Mouse (Mus musculus) kidney, adult 2 months (tissue): ENCODE measurements around the gene Aida. TPM values are rescaled to one million over a fixed set of nuclear protein-coding genes. Genes with fewer than 3 reads are reported as not detected.
"Not testable (repeated sequence)": the region's sequence is repeated elsewhere in the genome, so short reads cannot be mapped to it uniquely, and the experiment has no call there.

Experiments used
- DNase-seq: peaks from one replicate; pipeline ENCODE4 v3.0.0; 2021
- H3K27ac ChIP-seq: fragments of 200-500 bp; 2 replicates; pipeline ENCODE4 v1.5.1; 2012; ENCODE audit warnings: low read depth, low read length, control low read depth, inconsistent platforms; ENCODE audit not compliant: insufficient read depth
- H3K27me3 ChIP-seq: fragments of 200-500 bp; replicated peaks from 2 replicates; pipeline ENCODE4 v1.6.1; 2012; ENCODE audit warnings: mild to moderate bottlenecking, moderate library complexity, low read length, inconsistent platforms; ENCODE audit not compliant: control insufficient read depth, insufficient read depth
- H3K36me3 ChIP-seq: fragments of 200-500 bp; 2 replicates; pipeline ENCODE4 v1.6.1; 2012; ENCODE audit warnings: mild to moderate bottlenecking, moderate library complexity, low read length, inconsistent platforms; ENCODE audit not compliant: control insufficient read depth, insufficient read depth
- H3K4me1 ChIP-seq: fragments of 200-500 bp; 2 replicates; pipeline ENCODE4 v1.6.1; 2011; ENCODE audit warnings: low read length; ENCODE audit not compliant: control insufficient read depth, insufficient read depth
- H3K4me3 ChIP-seq: fragments of 200-500 bp; 2 replicates; pipeline ENCODE4 v1.5.1; 2011; ENCODE audit warnings: mild to moderate bottlenecking, low read depth, low read length, control low read depth; ENCODE audit not compliant: insufficient read depth
- CTCF ChIP-seq: fragments of 200-500 bp; conservative IDR thresholded peaks from 2 replicates; pipeline ENCODE4 v1.5.1; 2011; ENCODE audit warnings: low read depth, mild to moderate bottlenecking, control low read depth, low read length, moderate library complexity, mixed read lengths; ENCODE audit not compliant: insufficient read depth, insufficient read length
- POLR2A ChIP-seq: fragments of 200-500 bp; IDR thresholded peaks from one replicate; pipeline ENCODE4 v1.6.1; 2011; ENCODE audit warnings: low read depth, low read length, control low read depth
- WGBS: fragments of 180-500 bp; shearing (Covaris S2); methylation state at CpG from one replicate; pipeline ENCODE4 v1.1.7; 2018; 5-methylcytosine and 5-hydroxymethylcytosine counted together
- polyA plus RNA-seq: library from polyadenylated mRNA; depleted of rRNA; stranded (reverse); fragments of >200 nt; gene quantifications from 2 replicates; pipeline ENCODE4 v1.2.3, GENCODE M21; 2012

The Aida gene
- polyA plus RNA-seq, 1 experiment: 16.8 TPM

DNA sequence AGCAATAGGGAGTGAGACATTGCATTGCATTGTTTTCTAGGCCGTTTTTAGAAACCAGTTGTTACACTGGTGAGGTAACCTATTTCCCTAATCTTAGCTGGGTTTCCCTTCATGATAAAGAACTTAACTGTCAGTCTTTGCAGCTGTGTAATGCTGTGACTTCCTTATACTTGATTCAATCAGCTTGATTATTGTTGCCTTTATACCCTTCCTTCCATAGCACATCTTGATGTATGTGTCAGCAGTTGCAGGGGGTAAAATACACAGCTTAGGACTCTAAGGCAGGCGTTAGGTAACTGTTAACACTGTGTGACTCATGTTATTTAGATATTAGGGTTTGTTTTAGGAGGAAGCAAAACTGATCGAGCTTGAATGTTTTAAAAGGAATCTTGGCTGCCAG is 24.3 kb downstream of the Aida start:
- DNase-seq: no peak
- H3K27me3 ChIP-seq: no peaks in the 10 kb centered on the region
- H3K4me1 ChIP-seq: no peaks in the 10 kb centered on the region
- H3K27ac ChIP-seq: no peak overlapping the region
- no peak for TF ChIP-seq POLR2A
- no peak for TF ChIP-seq CTCF
- H3K36me3 ChIP-seq: peaks cover 8% of the 10 kb centered on the region
- no peak overlapping the region for H3K4me3 ChIP-seq
- WGBS: 68% methylated on average over 3 of the region's 3 CpGs

DNA sequence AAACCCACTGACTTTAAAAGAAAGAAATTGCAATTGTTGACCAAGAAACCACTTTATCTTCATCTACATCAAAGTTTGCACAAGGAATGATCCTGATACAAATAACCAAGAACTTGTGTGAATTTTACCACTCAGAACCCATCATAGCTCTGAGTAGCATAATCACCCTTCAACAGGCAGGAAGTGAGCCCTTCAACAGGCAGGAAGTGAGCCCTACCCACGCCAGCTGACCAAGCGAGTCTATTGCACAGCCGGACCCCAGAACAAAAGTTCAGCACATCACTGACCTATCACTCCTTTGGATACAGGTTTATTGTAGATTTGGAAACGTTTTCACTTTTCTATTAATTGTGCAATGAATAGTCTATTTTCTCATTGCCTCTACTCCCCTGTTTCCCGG is 26.1 kb downstream of the Aida start:
- WGBS: 73% methylated on average over 5 of the region's 5 CpGs
- H3K4me3 ChIP-seq, DNase-seq, H3K27me3 ChIP-seq, H3K27ac ChIP-seq, H3K4me1 ChIP-seq: not testable (repeated sequence)
- peaks cover 18% of the 10 kb centered on the region for H3K36me3 ChIP-seq

DNA sequence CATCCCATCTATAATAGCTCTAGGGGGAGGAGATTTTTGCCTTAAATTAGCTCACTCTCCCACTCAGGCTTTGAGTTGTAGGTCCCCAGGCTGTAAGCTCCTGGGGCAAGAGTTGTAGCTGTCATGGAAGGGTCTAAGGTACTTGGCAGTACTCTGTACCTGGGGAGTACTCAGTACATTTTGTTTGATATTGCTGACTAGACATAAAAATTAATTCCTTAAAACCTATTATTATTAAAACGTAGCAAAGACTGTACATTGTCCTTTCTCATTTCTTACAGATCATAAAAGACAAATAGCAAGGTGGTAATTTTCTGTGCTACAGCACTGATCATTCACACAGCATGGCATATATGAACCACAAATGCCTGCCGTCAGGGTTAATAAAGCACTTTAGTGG is 27.5 kb downstream of the Aida start:
- TF ChIP-seq CTCF (no peak), POLR2A (no peak)
- no peaks in the 10 kb centered on the region for H3K27me3 ChIP-seq
- DNase-seq: no peak
- peaks cover 22% of the 10 kb centered on the region for H3K36me3 ChIP-seq
- no peak overlapping the region for H3K27ac ChIP-seq
- H3K4me3 ChIP-seq: no peak overlapping the region
- WGBS: 92% methylated on average over 2 of the region's 2 CpGs
- H3K4me1 ChIP-seq: no peaks in the 10 kb centered on the region

DNA sequence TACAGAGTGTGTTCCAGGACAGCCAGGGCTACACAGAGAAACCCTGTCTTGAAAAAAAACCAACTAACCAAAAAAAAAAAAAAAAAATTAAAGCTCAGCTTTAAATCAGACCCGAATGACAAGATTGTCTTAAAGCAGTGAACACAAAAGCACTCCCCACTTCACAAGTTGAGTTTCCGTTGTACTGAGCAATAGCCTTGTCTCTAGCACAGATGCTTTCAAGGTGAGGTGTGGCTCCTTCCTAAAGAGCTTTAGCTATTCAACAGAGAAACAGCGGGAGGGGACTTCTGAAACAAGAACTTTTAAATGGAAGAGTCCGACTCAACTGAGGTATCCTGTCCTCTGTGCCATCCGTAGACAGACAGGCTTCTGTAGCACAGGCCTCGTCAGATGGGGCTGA is 28.0 kb downstream of the Aida start:
- no peak overlapping the region for H3K27ac ChIP-seq
- peaks cover 22% of the 10 kb centered on the region for H3K36me3 ChIP-seq
- H3K4me1 ChIP-seq: no peaks in the 10 kb centered on the region
- TF ChIP-seq POLR2A (no peak), CTCF (no peak)
- WGBS: 96% methylated on average over 6 of the region's 6 CpGs
- H3K27me3 ChIP-seq: no peaks in the 10 kb centered on the region
- no peak overlapping the region for H3K4me3 ChIP-seq
- DNase-seq: no peak

GRCm38 (mm10) chr1:183327171-183327570 is 30.8 kb downstream of the Aida start:
- no peak overlapping the region for H3K4me3 ChIP-seq
- peaks cover 29% of the 10 kb centered on the region for H3K36me3 ChIP-seq
- H3K27me3 ChIP-seq: no peaks in the 10 kb centered on the region
- WGBS: 78% methylated on average over 8 of the region's 8 CpGs
- no peak for DNase-seq
- no peaks in the 10 kb centered on the region for H3K4me1 ChIP-seq
- H3K27ac ChIP-seq: no peak overlapping the region
- no peak for TF ChIP-seq POLR2A
- no peak for TF ChIP-seq CTCF

GRCm38 (mm10) chr1:183342902-183343301 is 46.5 kb downstream of the Aida start:
- not testable (repeated sequence) for DNase-seq, H3K27ac ChIP-seq, H3K27me3 ChIP-seq, H3K36me3 ChIP-seq, H3K4me3 ChIP-seq, H3K4me1 ChIP-seq
- 94% methylated on average over 1 of the region's 1 CpGs for WGBS

- H3K4me3 ChIP-seq: peak overlapping the region; percentile 93
- no peaks in the 10 kb centered on the region for H3K27me3 ChIP-seq
- under 1% methylated on average over 72 of the region's 72 CpGs for WGBS
- TF ChIP-seq CTCF (no peak), POLR2A (peak; percentile 17)
- H3K4me1 ChIP-seq: no peaks in the 10 kb centered on the region; the same call in 1 of the 2 replicates
- H3K36me3 ChIP-seq: no peaks in the 10 kb centered on the region
- H3K27ac ChIP-seq: peak overlapping the region; percentile 65
- peak; percentile 93 for DNase-seq
Observed at GRCm38 (mm10) chr1:183344886-183345816, 48.8 kb downstream of the Aida start.
